Mouse (Mus musculus): Measurements from ENCODE around the gene Steap4.
"Not testable (repeated sequence)": the region's sequence is repeated elsewhere in the genome, so short reads cannot be mapped to it uniquely, and the experiment has no call there.

The Steap4 gene

DNA sequence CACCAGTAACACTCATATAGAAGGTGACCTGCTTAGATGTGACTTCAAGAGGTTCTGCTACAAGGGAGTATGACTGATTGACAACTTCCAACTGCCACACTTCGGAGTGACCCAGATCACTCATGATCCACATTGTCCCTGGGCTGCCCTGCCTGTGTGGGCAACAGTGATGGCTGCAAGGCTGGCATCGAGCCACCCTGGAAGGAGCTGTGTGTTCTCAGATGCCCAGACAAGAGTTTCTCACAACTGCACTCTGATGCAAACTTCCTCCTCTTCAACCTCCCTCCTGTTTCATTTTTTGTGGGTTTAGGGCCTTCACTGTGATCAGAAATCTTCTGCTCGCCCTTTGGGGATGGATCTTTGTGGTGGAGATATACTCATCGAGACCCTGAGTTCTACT lies 28.2 kb downstream of the Steap4 start:
- DNase-seq (ENCODE audit: low read depth, low spot score): no peak

DNA sequence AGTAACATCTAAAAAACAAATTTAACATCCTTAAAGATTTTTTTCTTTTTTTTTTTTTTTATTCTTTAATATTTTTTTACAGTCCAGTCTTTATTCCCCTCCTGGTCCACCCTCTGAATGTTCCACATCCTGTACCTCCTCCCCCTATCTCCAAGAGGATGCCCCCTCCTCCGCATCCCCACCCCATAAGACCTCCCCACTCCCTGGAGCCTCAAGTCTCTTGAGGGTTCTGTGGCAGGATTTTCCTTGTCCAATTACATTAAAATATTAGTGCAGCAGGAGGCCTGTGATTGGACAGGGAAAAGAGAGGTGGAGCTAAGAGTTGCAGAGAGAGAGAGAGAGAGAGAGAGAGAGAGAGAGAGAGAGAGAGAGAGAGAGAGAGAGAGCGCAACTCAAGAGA lies 31.4 kb downstream of the Steap4 start:
- not testable (repeated sequence) for DNase-seq (ENCODE audit: low read depth, low spot score)

DNA sequence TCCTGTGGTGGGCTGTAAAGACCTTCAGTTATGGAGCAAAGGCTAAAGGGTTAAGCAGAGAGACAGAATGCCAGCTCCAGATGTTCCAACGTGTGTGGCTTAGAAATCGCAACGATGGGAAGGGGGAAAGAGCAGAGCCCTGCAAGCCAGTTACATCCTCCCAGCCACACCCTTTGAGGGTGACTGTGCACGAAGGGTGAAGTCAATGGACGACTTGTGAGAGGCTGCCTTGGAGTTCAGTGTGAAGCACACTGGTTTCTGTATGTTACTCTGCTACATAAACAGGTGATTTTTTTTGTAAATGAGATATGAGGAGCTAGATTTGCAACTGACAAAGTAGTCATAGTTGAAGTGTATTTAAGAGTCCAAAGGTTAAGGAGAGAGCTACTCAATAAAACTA lies 33.5 kb downstream of the Steap4 start:
- DNase-seq (ENCODE audit: low read depth, low spot score): no peak

DNA sequence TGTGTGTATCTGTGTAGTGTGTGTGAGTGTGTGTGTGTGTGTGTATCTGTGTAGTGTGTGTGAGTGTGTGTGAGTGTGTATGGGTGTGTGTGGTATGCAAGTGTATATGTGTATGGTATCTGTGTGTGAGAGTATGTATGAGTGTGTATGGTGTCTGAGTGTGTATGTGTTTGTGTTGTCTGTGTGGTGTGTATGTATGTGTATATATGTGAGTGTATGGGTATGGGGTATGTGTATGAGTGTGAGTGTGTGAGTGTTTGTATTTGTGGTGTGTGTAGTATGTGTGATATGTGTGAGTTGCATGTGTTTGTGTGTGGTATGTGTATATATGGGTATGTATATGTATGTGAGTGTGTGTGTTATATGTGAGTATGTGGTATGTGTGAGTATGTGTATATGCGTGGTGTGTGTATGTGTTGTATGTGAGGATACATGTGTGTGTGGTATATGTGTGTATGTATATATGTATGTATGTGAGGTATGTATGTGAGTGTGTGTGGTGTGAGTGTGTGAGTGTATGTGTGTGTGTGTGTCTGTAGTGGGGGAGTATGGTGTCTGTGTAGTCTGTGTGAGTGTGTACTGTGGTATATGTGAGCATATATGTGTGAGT lies 35.1 kb downstream of the Steap4 start:
- no peak for DNase-seq (ENCODE audit: low read depth, low spot score)

DNA sequence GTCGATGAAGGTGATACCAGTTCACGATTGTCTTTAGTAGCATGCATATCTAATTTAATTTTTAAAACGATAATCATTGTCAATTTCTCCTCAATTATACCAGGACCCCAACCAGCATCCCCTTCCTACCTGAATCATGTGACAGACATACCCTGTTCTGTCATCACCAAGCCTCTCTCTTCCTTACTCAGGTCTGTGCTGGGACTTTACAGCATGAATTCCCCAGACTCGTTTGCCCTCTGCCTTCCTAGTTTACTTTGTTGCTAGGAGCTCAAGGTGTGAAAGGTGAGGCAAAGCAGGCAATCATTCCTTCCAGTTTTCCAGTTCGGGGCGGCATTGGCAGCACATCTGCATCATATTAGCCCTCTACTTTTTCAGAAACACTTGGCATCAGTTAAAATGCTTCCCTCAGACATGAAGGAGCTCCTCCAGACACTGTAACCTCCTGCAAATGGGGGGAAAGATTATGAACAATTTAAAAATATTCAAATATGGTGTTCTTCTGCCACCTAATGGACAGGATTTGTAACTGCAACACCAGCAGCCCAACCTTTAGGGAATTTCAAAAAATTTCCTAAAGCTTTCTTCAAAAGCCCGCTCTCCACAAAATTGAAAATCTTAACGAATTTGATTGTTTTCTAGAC lies 36.3 kb downstream of the Steap4 start:
- DNase-seq (ENCODE audit: low read depth, low spot score): peak; percentile 12

DNA sequence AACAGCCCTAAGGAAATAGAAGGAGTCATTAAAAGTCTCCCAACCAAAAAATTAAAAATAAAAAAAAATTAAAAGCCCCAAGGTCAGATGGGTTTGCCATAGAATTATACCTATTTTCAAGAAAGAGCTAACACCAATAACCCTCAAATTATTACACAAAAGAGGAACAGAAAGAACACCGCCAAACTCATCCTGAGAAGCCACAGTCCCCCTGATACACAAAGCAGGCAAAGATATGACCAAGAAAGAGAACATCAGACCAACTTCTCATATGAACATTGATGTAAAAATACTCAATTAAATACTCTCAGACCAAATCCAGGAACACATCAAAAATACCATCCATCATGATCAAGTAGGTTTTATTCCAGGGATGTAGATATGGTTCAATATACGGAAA lies 36.8 kb downstream of the Steap4 start:
- no peak for DNase-seq (ENCODE audit: low read depth, low spot score)

DNA sequence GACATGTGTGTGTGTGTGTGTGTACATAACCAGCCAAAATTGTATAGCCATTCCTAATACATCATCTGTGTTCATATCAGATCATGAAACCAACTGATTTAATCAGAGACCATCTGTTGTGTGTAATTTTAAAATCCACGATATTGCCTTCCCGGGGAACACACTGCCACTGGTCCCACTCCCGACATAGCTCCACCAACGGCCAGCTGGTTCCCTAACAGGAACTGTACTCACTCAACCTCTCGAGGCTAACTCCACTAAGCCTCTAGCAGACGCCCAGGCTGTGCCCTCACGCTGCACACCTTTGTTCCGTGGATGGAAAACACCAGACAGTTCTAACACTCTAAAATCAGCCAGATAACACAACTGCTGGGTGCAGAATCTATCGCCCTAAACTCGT lies 40.2 kb downstream of the Steap4 start:
- no peak for DNase-seq (ENCODE audit: low read depth, low spot score)

DNA sequence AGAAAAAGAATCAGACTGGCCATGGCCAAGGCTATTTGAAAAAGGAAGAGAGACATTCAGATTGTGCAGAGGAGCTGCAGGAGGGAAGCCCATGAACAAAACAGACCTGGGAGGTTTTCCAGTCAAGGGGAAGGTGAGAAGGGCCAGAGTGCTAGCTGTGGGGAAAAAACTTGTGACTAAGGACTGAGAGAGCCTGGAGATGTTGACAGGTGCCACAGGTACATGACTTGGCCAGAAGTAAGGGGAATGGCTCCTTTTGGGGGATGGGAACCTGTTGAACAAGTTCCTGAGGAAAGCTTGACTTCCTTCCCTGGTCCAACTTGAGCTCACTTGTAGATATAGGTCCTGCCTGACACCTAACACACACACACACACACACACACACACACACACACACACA lies 42.6 kb downstream of the Steap4 start:
- DNase-seq (ENCODE audit: low read depth, low spot score): no peak

DNA sequence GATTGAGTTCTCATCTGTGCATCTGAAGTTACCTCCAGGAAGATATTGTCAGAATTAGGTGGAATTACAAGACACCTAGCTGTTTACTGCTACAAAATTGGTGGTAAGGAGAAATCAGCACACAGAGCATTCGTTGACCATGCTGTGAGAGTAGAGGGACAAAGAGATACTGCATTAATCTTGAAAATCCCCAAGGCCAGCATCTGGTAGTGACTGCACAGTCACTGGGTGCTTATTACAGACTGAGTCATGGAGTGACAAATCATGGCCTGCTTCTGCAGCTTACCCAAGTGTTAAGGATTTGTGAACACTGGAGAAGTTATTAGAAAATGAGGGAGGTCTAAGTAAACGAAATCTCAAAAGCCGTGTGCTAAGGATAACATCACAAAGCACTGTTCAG lies 53.0 kb downstream of the Steap4 start:
- DNase-seq (ENCODE audit: low read depth, low spot score): no peak

Data from CD4-positive helper T cell, adult 2 months (primary cell).